Mouse (Mus musculus): ENCODE results near the gene Rpl13a. TPM values are rescaled to one million over a fixed set of nuclear protein-coding genes. Genes with fewer than 3 reads are reported as not detected.

Rpl13a gene
- polyA plus RNA-seq, 1 experiment = 1,255 TPM

- WGBS = 74% methylated on average over 13 of the region's 13 CpGs
- Histone ChIP-seq H3K4me1 (ENCODE audit: control insufficient read depth, insufficient read depth, low read length) (peaks cover 2% of the 10 kb centered on the region; the same call in 1 of the 2 replicates), H3K4me3 (replicated peaks; ENCODE audit: extremely low read depth, low read depth, low read length) (no peak overlapping the region)
- DNase-seq = no peak
- TF ChIP-seq CTCF (IDR thresholded peaks at IDR 0.05; ENCODE audit: insufficient read depth, low read length) = no peak
- no peak for TF ChIP-seq POLR2A (IDR thresholded peaks at IDR 0.05; ENCODE audit: borderline replicate concordance, extremely low read depth, low read depth, low read length)
These were observed 38.1 kb downstream of the Rpl13a start for GRCm38 (mm10) chr7:45090251-45090977.

- Histone ChIP-seq H3K4me3 (replicated peaks; ENCODE audit: extremely low read depth, low read depth, low read length) (no peak overlapping the region), H3K4me1 (ENCODE audit: control insufficient read depth, insufficient read depth, low read length) (peaks cover 2% of the 10 kb centered on the region; the same call in 1 of the 2 replicates)
- DNase-seq = no peak
- 93% methylated on average over 17 of the region's 17 CpGs for WGBS
- no peak for TF ChIP-seq POLR2A (IDR thresholded peaks at IDR 0.05; ENCODE audit: borderline replicate concordance, extremely low read depth, low read depth, low read length)
- no peak for TF ChIP-seq CTCF (IDR thresholded peaks at IDR 0.05; ENCODE audit: insufficient read depth, low read length)
These were observed 40.0 kb downstream of the Rpl13a start for GRCm38 (mm10) chr7:45088597-45088996.

GRCm38 (mm10) chr7:45086084-45086483 lies 42.5 kb downstream of the Rpl13a start:
- TF ChIP-seq POLR2A (IDR thresholded peaks at IDR 0.05; ENCODE audit: borderline replicate concordance, extremely low read depth, low read depth, low read length) (no peak), CTCF (IDR thresholded peaks at IDR 0.05; ENCODE audit: insufficient read depth, low read length) (no peak)
- no peak overlapping the region for H3K4me3 ChIP-seq (replicated peaks; ENCODE audit: extremely low read depth, low read depth, low read length)
- WGBS = 82% methylated on average over 4 of the region's 4 CpGs

GRCm38 (mm10) chr7:45083300-45083890 lies 45.2 kb downstream of the Rpl13a start:
- no peak for DNase-seq
- TF ChIP-seq POLR2A (IDR thresholded peaks at IDR 0.05; ENCODE audit: borderline replicate concordance, extremely low read depth, low read depth, low read length) (no peak), CTCF (IDR thresholded peaks at IDR 0.05; ENCODE audit: insufficient read depth, low read length) (no peak)
- 77% methylated on average over 22 of the region's 22 CpGs for WGBS
- peak overlapping the region; percentile 20 for H3K4me3 ChIP-seq (replicated peaks; ENCODE audit: extremely low read depth, low read depth, low read length)
- peaks cover 4% of the 10 kb centered on the region; the same call in 1 of the 2 replicates for H3K4me1 ChIP-seq (ENCODE audit: control insufficient read depth, insufficient read depth, low read length)

More at GRCm38 (mm10) chr7:45086084-45086483, 42.5 kb downstream of the Rpl13a start:
- no peak for DNase-seq
- H3K4me1 ChIP-seq (ENCODE audit: control insufficient read depth, insufficient read depth, low read length) = peaks cover 4% of the 10 kb centered on the region; the same call in 1 of the 2 replicates

GRCm38 (mm10) chr7:45082401-45083299 lies 45.9 kb downstream of the Rpl13a start:
- DNase-seq = no peak
- peak; percentile 34; the same call in 1 of the 2 replicates for TF ChIP-seq POLR2A (IDR thresholded peaks at IDR 0.05; ENCODE audit: borderline replicate concordance, extremely low read depth, low read depth, low read length)
- TF ChIP-seq CTCF (IDR thresholded peaks at IDR 0.05; ENCODE audit: insufficient read depth, low read length) = no peak
- H3K4me3 ChIP-seq (replicated peaks; ENCODE audit: extremely low read depth, low read depth, low read length) = peak overlapping the region; percentile 45
- H3K4me1 ChIP-seq (ENCODE audit: control insufficient read depth, insufficient read depth, low read length) = peaks cover 4% of the 10 kb centered on the region; the same call in 1 of the 2 replicates
- WGBS = 49% methylated on average over 25 of the region's 25 CpGs

GRCm38 (mm10) chr7:45081016-45081415 lies 47.5 kb downstream of the Rpl13a start:
- 67% methylated on average over 5 of the region's 5 CpGs for WGBS
- no peak for DNase-seq
- Histone ChIP-seq H3K4me1 (ENCODE audit: control insufficient read depth, insufficient read depth, low read length) (peaks cover 4% of the 10 kb centered on the region; the same call in 1 of the 2 replicates), H3K4me3 (replicated peaks; ENCODE audit: extremely low read depth, low read depth, low read length) (no peak overlapping the region)
- TF ChIP-seq POLR2A (IDR thresholded peaks at IDR 0.05; ENCODE audit: borderline replicate concordance, extremely low read depth, low read depth, low read length) (no peak), CTCF (IDR thresholded peaks at IDR 0.05; ENCODE audit: insufficient read depth, low read length) (no peak)

GRCm38 (mm10) chr7:45079856-45080255 lies 48.7 kb downstream of the Rpl13a start:
- peak; percentile 94 for DNase-seq
- TF ChIP-seq CTCF (IDR thresholded peaks at IDR 0.05; ENCODE audit: insufficient read depth, low read length) (peak; percentile 89), POLR2A (IDR thresholded peaks at IDR 0.05; ENCODE audit: borderline replicate concordance, extremely low read depth, low read depth, low read length) (peak; percentile 19; the same call in 1 of the 2 replicates)
- H3K4me3 ChIP-seq (replicated peaks; ENCODE audit: extremely low read depth, low read depth, low read length) = no peak overlapping the region
- WGBS = 1% methylated on average over 10 of the region's 10 CpGs
- peaks cover 4% of the 10 kb centered on the region; the same call in 1 of the 2 replicates for H3K4me1 ChIP-seq (ENCODE audit: control insufficient read depth, insufficient read depth, low read length)

- peaks cover 4% of the 10 kb centered on the region; the same call in 1 of the 2 replicates for H3K4me1 ChIP-seq (ENCODE audit: control insufficient read depth, insufficient read depth, low read length)
- no peak overlapping the region for H3K4me3 ChIP-seq (replicated peaks; ENCODE audit: extremely low read depth, low read depth, low read length)
- TF ChIP-seq POLR2A (IDR thresholded peaks at IDR 0.05; ENCODE audit: borderline replicate concordance, extremely low read depth, low read depth, low read length) (no peak), CTCF (IDR thresholded peaks at IDR 0.05; ENCODE audit: insufficient read depth, low read length) (peak; percentile 81)
- WGBS = 27% methylated on average over 9 of the region's 9 CpGs
- peak; percentile 68 for DNase-seq
These were observed 50.0 kb downstream of the Rpl13a start for GRCm38 (mm10) chr7:45078513-45078912.

GRCm38 (mm10) chr7:45077829-45078228 lies 50.7 kb downstream of the Rpl13a start:
- 92% methylated on average over 2 of the region's 2 CpGs for WGBS
- no peak for DNase-seq
- TF ChIP-seq CTCF (IDR thresholded peaks at IDR 0.05; ENCODE audit: insufficient read depth, low read length) (no peak), POLR2A (IDR thresholded peaks at IDR 0.05; ENCODE audit: borderline replicate concordance, extremely low read depth, low read depth, low read length) (no peak)
- peaks cover 4% of the 10 kb centered on the region; the same call in 1 of the 2 replicates for H3K4me1 ChIP-seq (ENCODE audit: control insufficient read depth, insufficient read depth, low read length)
- H3K4me3 ChIP-seq (replicated peaks; ENCODE audit: extremely low read depth, low read depth, low read length) = no peak overlapping the region

Measured in lung, adult 2 months (tissue).